24 mouse cellular contexts compared by ENCODE assay signal in the genomic region with DNA sequence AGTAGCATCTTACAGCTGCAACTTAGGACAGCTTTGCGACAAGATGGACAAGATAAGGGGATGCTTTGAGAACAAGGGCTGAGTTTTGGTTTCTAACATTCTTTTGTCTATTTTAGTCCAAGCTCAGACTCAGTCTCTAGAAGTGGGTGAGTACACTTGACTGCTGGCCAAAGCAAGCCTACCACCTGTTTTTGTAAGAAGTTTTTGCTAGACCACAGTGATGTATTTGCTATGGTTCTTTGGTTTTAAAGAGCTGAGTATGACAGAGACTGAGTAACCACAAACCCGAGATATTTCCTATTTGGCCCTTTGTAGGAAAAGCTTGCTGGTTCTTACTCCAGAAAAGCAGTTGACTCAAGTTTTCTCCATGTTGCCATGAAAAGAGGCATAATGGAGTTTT.
DNase-seq lines count a peak whose midpoint lies in the region; ATAC-seq and TF ChIP-seq lines count a peak whose summit lies in the region.
"Had no signal": no experiment of that assay in that cellular context is flagged by ENCODE, and none has a peak within 500 bp of the region (broad histone marks: within the 10 kb centered on the region; RNA-seq: fewer than 3 reads in every experiment).

No protein-coding gene starts in this region.

- H3K27me3 ChIP-seq in Patski, result no peaks in the 10 kb centered on the region
- H3K27me3 ChIP-seq: forebrain, embryonic 15.5 days; hindbrain, embryonic 15.5 days; limb, embryonic 12.5 days; liver, embryonic 15.5 days; midbrain, embryonic 15.5 days; neural tube, embryonic 12.5 days had no signal

- no peak for DNase-seq in frontal cortex, postnatal 10 days (ENCODE audit: low spot score in 2 of 2)
- DNase-seq in 3T3-L1 (ENCODE audit: low read depth, low spot score) (peak; percentile 64), Patski (ENCODE audit: low read depth, low spot score) (peak; percentile 79)
- DNase-seq in telencephalon, adult 2 months (ENCODE audit: low read depth, low spot score), result peak; percentile 27
- no peak for DNase-seq in thymus, adult 18-20 months
- DNase-seq in yolk sac, embryonic 10.5 days (ENCODE audit: low spot score), result no peak
- DNase-seq: adrenal gland, postnatal 25 days; B cell, adult 2 months; cerebellum, adult 18-20 months; cerebellum, postnatal 10 days; gastrocnemius, postnatal 14 days; kidney, adult 11 months; kidney, postnatal 14 days; layer of hippocampus, adult 9-11 months; lung, embryonic 14.5 days; lung, postnatal 14 days had no signal

- ATAC-seq in frontal cortex, adult (ENCODE audit: low TSS enrichment), result peak; percentile 83
- ATAC-seq in Patski, result peak; percentile 96
- ATAC-seq: forebrain, embryonic 15.5 days; inflammation-experienced regulatory T-cells, adult 6 months; midbrain, embryonic 15.5 days had no signal

- POLR2A ChIA-PET in Patski (lab: Charles Lee), result interaction anchor here (1.4 kb wide), 1 partner anchor 19 kb away, joined by 3 read pairs; no protein-coding TSS in a partner anchor

- CTCF ChIA-PET in Patski (lab: Charles Lee), result interaction anchor here (0.8 to 1.4 kb wide), 6 partner anchors 9 to 81 kb away, joined by 3 read pairs; no protein-coding TSS in a partner anchor

- in situ Hi-C loops in Patski (cut with MboI; ENCODE audit: low pct_unique_long_range_greater_than_20kb), result no loop called here

- TF ChIP-seq CTCF in Patski (IDR thresholded peaks at IDR 0.05), result no peak

Comparison
In these comparisons a context has a peak if more than half of its experiments do, and no peak if none do; other contexts are left out.
1. DNase-seq: peak in 3T3-L1 (single experiment), Patski (single experiment) and telencephalon, adult 2 months (single experiment); none in frontal cortex, postnatal 10 days (0 of 2), thymus, adult 18-20 months (0 of 2) and yolk sac, embryonic 10.5 days (single experiment).